Mouse (Mus musculus): ENCODE results near the gene Arl1. TPM values are rescaled to one million over a fixed set of nuclear protein-coding genes. Genes with fewer than 3 reads are reported as not detected.
"Not testable (repeated sequence)": the region's sequence is repeated elsewhere in the genome, so short reads cannot be mapped to it uniquely, and the experiment has no call there.

Arl1 gene
- polyA plus RNA-seq, 1 experiment from 2014 or later: 156 TPM

DNA sequence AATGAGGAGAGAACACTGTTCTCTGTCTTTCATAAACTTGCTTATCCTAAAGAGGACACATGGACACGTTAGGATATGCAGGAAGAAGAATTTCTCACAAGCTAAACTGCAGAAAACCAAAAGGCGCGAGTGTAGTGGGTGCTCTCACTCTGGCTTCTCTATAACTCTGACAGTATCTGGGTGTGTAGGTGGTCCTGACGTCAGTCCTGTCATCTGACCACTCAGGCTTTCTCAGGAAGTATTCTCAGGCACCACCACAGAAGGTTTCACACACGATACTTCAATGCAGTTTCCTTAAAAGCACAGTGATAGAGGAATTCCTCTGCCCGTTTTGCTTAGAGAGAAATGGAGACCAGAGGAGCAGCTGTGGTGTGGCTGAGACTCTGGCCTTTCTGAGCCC lies 45.5 kb downstream of the Arl1 start:
- WGBS: 82% methylated on average over 6 of the region's 6 CpGs
- no peak for DNase-seq (ENCODE audit: low spot score)
- Histone ChIP-seq H3K36me3 (peaks cover 75% of the 10 kb centered on the region), H3K4me3 (no peak overlapping the region), H3K4me1 (no peaks in the 10 kb centered on the region), H3K27ac (no peak overlapping the region), H3K9me3 (no peaks in the 10 kb centered on the region), H3K27me3 (ENCODE audit: insufficient read depth, poor library complexity, severe bottlenecking) (no peaks in the 10 kb centered on the region)

DNA sequence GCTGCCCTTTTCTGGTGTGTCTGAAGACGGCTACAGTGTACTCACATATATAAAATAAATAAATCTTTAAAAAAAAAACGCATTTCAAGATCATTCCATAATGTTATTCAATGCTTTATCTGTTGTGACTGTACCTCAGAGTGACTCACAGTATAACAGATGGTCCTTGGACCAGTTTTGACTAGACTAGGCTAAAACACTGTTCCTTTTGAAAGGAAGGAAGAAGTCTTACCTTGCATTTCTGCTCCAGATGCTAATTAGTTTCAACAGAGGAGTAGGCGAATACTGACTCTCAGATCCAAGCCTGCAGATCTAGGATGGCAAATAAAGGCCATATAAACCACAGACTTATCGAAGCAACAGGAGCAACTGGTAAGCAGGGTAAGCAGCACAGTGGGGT lies 50.1 kb downstream of the Arl1 start:
- peaks cover 56% of the 10 kb centered on the region for H3K36me3 ChIP-seq
- 88% methylated on average over 4 of the region's 4 CpGs for WGBS
- no peak for DNase-seq (ENCODE audit: low spot score)
- H3K27ac ChIP-seq: no peak overlapping the region
- H3K4me3 ChIP-seq: no peak overlapping the region
- H3K9me3 ChIP-seq: no peaks in the 10 kb centered on the region
- H3K4me1 ChIP-seq: no peaks in the 10 kb centered on the region
- H3K27me3 ChIP-seq (ENCODE audit: insufficient read depth, poor library complexity, severe bottlenecking): no peaks in the 10 kb centered on the region

DNA sequence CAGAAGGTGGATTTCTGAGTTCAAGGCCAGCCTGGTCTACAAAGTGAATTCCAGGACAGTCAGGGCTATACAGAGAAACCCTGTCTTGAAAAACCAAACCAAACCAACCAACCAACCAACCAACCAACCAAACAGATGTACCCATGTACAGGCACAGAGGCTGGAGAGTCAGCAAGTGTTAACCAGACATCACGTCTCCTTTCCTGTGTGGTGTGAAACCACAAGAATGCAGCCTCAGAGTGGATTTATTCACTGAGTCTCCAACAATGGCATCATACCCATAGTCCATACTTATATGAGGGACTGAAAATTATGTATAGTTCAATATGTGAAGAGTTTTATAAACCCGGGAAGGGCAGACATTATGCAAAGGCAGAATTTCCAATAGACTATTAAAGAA lies 52.5 kb downstream of the Arl1 start:
- DNase-seq (ENCODE audit: low spot score); H3K4me3 ChIP-seq; H3K4me1 ChIP-seq; H3K27me3 ChIP-seq (ENCODE audit: insufficient read depth, poor library complexity, severe bottlenecking); H3K9me3 ChIP-seq; H3K27ac ChIP-seq: not testable (repeated sequence)
- peaks cover 51% of the 10 kb centered on the region for H3K36me3 ChIP-seq
- 85% methylated on average over 2 of the region's 2 CpGs for WGBS

DNA sequence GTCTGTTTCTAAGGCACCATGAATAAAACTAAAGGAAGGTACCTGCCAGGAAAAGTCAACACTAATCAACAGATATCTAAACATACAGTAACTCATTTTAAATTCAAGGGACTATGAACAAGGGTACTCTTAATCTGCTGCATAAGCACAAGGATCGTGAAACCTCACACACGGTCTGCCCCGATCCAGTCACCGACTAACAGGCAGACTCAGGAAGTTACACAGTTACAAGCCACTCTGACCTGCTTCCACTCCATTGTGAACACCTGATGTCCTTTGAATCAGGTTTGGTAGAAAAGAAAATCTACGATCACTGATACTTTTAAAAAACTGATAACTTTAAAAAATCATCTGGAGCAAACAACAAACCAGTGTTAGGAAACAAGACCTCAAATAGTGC lies 53.3 kb downstream of the Arl1 start:
- Histone ChIP-seq H3K4me3 (no peak overlapping the region), H3K27ac (no peak overlapping the region), H3K36me3 (peaks cover 48% of the 10 kb centered on the region), H3K4me1 (no peaks in the 10 kb centered on the region), H3K9me3 (no peaks in the 10 kb centered on the region), H3K27me3 (ENCODE audit: insufficient read depth, poor library complexity, severe bottlenecking) (no peaks in the 10 kb centered on the region)
- WGBS: 91% methylated on average over 5 of the region's 5 CpGs
- DNase-seq (ENCODE audit: low spot score): no peak

DNA sequence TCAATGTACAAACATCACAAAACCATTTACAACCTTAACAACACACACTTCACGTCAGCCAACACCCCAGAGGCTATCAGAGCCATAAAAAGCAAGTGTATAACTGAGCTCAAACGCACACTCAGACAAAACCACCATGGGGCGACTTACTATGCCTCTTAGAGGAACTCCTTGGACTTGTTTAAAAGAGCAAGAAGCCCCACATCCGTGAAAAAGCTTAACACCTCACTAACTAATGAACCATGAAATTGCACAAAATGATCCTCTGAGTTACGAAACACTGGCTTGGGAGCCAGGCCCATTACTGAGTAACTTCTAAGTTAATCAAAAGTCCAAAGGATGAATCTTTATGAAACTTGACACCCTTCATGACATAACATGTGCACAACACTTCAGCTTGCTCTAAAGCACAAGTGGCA lies 53.9 kb downstream of the Arl1 start:
- no peak for DNase-seq (ENCODE audit: low spot score)
- no peaks in the 10 kb centered on the region for H3K4me1 ChIP-seq
- H3K27ac ChIP-seq: no peak overlapping the region
- WGBS: 90% methylated on average over 5 of the region's 5 CpGs
- H3K9me3 ChIP-seq: no peaks in the 10 kb centered on the region
- H3K27me3 ChIP-seq (ENCODE audit: insufficient read depth, poor library complexity, severe bottlenecking): no peaks in the 10 kb centered on the region
- H3K4me3 ChIP-seq: no peak overlapping the region
- peaks cover 45% of the 10 kb centered on the region for H3K36me3 ChIP-seq

DNA sequence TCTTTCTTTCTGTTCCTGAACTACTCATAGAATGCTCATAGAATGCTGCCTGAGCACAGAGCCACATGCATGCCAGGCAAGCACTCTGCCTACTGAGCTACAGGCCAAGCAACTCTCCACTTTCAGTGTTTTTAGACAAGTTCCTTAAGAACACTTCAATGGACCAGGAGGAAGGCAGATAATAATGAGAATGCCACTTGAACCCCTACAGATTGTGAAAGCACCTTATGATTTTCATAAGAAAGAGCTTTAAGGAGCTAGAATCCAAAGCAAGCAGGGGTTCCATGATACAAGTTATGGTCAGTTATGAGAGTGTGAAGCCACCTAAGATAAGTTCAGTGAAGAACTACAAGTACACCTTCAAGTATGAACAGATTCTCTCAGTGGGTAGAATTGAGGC lies 63.0 kb downstream of the Arl1 start:
- no peak overlapping the region for H3K27ac ChIP-seq
- no peaks in the 10 kb centered on the region for H3K9me3 ChIP-seq
- H3K27me3 ChIP-seq (ENCODE audit: insufficient read depth, poor library complexity, severe bottlenecking): no peaks in the 10 kb centered on the region
- H3K36me3 ChIP-seq: peaks cover 71% of the 10 kb centered on the region
- DNase-seq (ENCODE audit: low spot score): no peak
- no peak overlapping the region for H3K4me3 ChIP-seq
- no peaks in the 10 kb centered on the region for H3K4me1 ChIP-seq

Other genes with a start within 250 kb of the Arl1 start
- 15.8 and 27.4 TPM in 2 replicates for gene Chpt1, start 226.8 kb upstream of the Arl1 start, polyA plus RNA-seq (2016; fragmentation: Nextera tagmentation; extraction: Ambion mirVana)
- 6.1 and 10.5 TPM in 2 replicates for gene Mybpc1, start 125.7 kb upstream of the Arl1 start, polyA plus RNA-seq (2016; fragmentation: Nextera tagmentation; extraction: Ambion mirVana)
- not detected in 2 replicates for gene Spic, start 45.8 kb upstream of the Arl1 start, polyA plus RNA-seq (2016; fragmentation: Nextera tagmentation; extraction: Ambion mirVana)
- gene Utp20, start 95.9 kb downstream of the Arl1 start, polyA plus RNA-seq (2016; fragmentation: Nextera tagmentation; extraction: Ambion mirVana): 16.9 and 17.6 TPM in 2 replicates
- 0.04 and 0.09 TPM in 2 replicates for gene Slc5a8, start 155.1 kb downstream of the Arl1 start, polyA plus RNA-seq (2016; fragmentation: Nextera tagmentation; extraction: Ambion mirVana)